8 mouse cellular contexts compared by ENCODE assay signal in genomic region chr13:60486105-60486504, GRCm38 (mm10).
DNase-seq lines count a peak whose midpoint lies in the region; ATAC-seq and TF ChIP-seq lines count a peak whose summit lies in the region.

No protein-coding gene starts in this region.

- no peak overlapping the region for H3K4me3 ChIP-seq in heart, embryonic 12.5 days
- H3K4me3 ChIP-seq in kidney, adult 2 months (ENCODE audit: insufficient read depth, low read depth, low read length), result no peak overlapping the region
- H3K4me3 ChIP-seq in forebrain, embryonic 11.5 days (ENCODE audit: low read depth, low read length), result no peak overlapping the region
- H3K4me3 ChIP-seq in hindbrain, embryonic 13.5 days, result no peak overlapping the region

- CTCF ChIA-PET in Patski (lab: Charles Lee), result interaction anchor here (1.5 to 2.3 kb wide), 3 partner anchors 11 to 260 kb away, joined by 3 to 10 read pairs (median 4); no protein-coding TSS in a partner anchor

- no peaks in the 10 kb centered on the region for H3K36me3 ChIP-seq in heart, embryonic 12.5 days
- H3K36me3 ChIP-seq in kidney, adult 2 months (ENCODE audit: control insufficient read depth, insufficient read depth, low read length), result no peaks in the 10 kb centered on the region
- no peaks in the 10 kb centered on the region for H3K36me3 ChIP-seq in forebrain, embryonic 11.5 days (ENCODE audit: control insufficient read depth, insufficient read depth, low read length)
- H3K36me3 ChIP-seq in hindbrain, embryonic 13.5 days, result no peaks in the 10 kb centered on the region

- POLR2A ChIA-PET in Patski (lab: Charles Lee), result no interaction called here

- H3K27ac ChIP-seq in heart, embryonic 12.5 days (ENCODE audit: poor library complexity, severe bottlenecking), result no peak overlapping the region
- no peak overlapping the region for H3K27ac ChIP-seq in kidney, adult 2 months (ENCODE audit: insufficient read depth, low read depth, low read length)
- no peak overlapping the region for H3K27ac ChIP-seq in forebrain, embryonic 11.5 days (ENCODE audit: low read depth, low read length)
- no peak overlapping the region for H3K27ac ChIP-seq in hindbrain, embryonic 13.5 days

- no peak for TF ChIP-seq CTCF in Patski (IDR thresholded peaks at IDR 0.05)
- TF ChIP-seq CTCF in kidney, adult 2 months (conservative IDR thresholded peaks at IDR 0.05; ENCODE audit: insufficient read depth, insufficient read length, low read depth, low read length), result no peak; the same call in 1 of the 2 replicates

- H3K4me2 ChIP-seq in heart, embryonic 12.5 days, result no peak overlapping the region
- no peak overlapping the region for H3K4me2 ChIP-seq in forebrain, embryonic 11.5 days (ENCODE audit: low read depth, low read length, severe bottlenecking)
- H3K4me2 ChIP-seq in hindbrain, embryonic 13.5 days, result no peak overlapping the region

- TF ChIP-seq POLR2A in kidney, adult 2 months (IDR thresholded peaks at IDR 0.05; ENCODE audit: low read depth, low read length), result no peak

- H3K9ac ChIP-seq in heart, embryonic 12.5 days, result no peak overlapping the region
- no peak overlapping the region for H3K9ac ChIP-seq in forebrain, embryonic 11.5 days (ENCODE audit: low read length)
- no peak overlapping the region for H3K9ac ChIP-seq in hindbrain, embryonic 13.5 days

- in situ Hi-C loops in Patski (cut with MboI; ENCODE audit: low pct_unique_long_range_greater_than_20kb), result no loop called here

- H3K27me3 ChIP-seq in heart, embryonic 12.5 days (replicated peaks), result 0 out of 2 replicates have a peak, but pooled peaks cover 3% of the 10 kb centered on the region
- H3K27me3 ChIP-seq in Patski, result no peaks in the 10 kb centered on the region
- H3K27me3 ChIP-seq in kidney, adult 2 months (replicated peaks; ENCODE audit: control insufficient read depth, insufficient read depth, low read length), result no peaks in the 10 kb centered on the region
- peaks cover 2% of the 10 kb centered on the region; the same call in 1 of the 2 replicates for H3K27me3 ChIP-seq in forebrain, embryonic 11.5 days (ENCODE audit: control insufficient read depth, insufficient read depth, low read length)
- H3K27me3 ChIP-seq in hindbrain, embryonic 13.5 days, result peaks cover under 1% of the 10 kb centered on the region; the same call in 1 of the 2 replicates

- ATAC-seq in heart, embryonic 12.5 days (ENCODE audit: insufficient number of reproducible peaks, low FRiP score), result no peak
- peak; percentile 71 for ATAC-seq in Patski
- ATAC-seq in activated CD4-positive, CD25-positive, alpha-beta regulatory T cell, adult 4 months, result no peak
- no peak for ATAC-seq in forebrain, embryonic 11.5 days (replicated peaks; ENCODE audit: low FRiP score)
- no peak for ATAC-seq in hindbrain, embryonic 13.5 days (ENCODE audit: low FRiP score)

- peak; percentile 98 for DNase-seq in heart, adult 11 months
- no peak for DNase-seq in Patski (ENCODE audit: low read depth, low spot score)
- DNase-seq in cerebellum, postnatal 36 days, result peak; percentile 52 to 59
- peak; percentile 89 for DNase-seq in kidney, adult 2 months
- DNase-seq in forebrain, embryonic 11.5 days (ENCODE audit: low spot score), result no peak

- peaks cover 8% of the 10 kb centered on the region for H3K4me1 ChIP-seq in heart, embryonic 12.5 days (replicated peaks)
- peaks cover 13% of the 10 kb centered on the region; the same call in 1 of the 2 replicates for H3K4me1 ChIP-seq in kidney, adult 2 months (ENCODE audit: control insufficient read depth, insufficient read depth, low read length)
- peaks cover 8% of the 10 kb centered on the region; the same call in 1 of the 2 replicates for H3K4me1 ChIP-seq in forebrain, embryonic 11.5 days (replicated peaks; ENCODE audit: control insufficient read depth, insufficient read depth, low read length)
- peaks cover 9% of the 10 kb centered on the region for H3K4me1 ChIP-seq in hindbrain, embryonic 13.5 days (replicated peaks)

- H3K9me3 ChIP-seq in heart, embryonic 12.5 days (replicated peaks), result peaks cover 7% of the 10 kb centered on the region
- no peaks in the 10 kb centered on the region for H3K9me3 ChIP-seq in forebrain, embryonic 11.5 days (ENCODE audit: control insufficient read depth, low read length)
- H3K9me3 ChIP-seq in hindbrain, embryonic 13.5 days, result no peaks in the 10 kb centered on the region

- WGBS in heart, embryonic 12.5 days, result 71% methylated on average over 2 of the region's 2 CpGs
- 35% methylated on average over 2 of the region's 2 CpGs for WGBS in kidney, adult 2 months
- WGBS in forebrain, embryonic 11.5 days, result 85% methylated on average over 2 of the region's 2 CpGs
- 78% methylated on average over 2 of the region's 2 CpGs for WGBS in hindbrain, embryonic 13.5 days

Comparison
In these comparisons a context has a peak if more than half of its experiments do, and no peak if none do; other contexts are left out.
1. DNase-seq: peak in heart, adult 11 months (single experiment), cerebellum, postnatal 36 days (2 of 2) and kidney, adult 2 months (single experiment); none in Patski (single experiment) and forebrain, embryonic 11.5 days (single experiment).